Mouse (Mus musculus): ENCODE measurements around the gene Il12b. TPM values are rescaled to one million over a fixed set of nuclear protein-coding genes. Genes with fewer than 3 reads are reported as not detected.

Il12b gene
- polyA plus RNA-seq (2015; fragmentation: Nextera tagmentation; extraction: Ambion mirVana) = not detected in 2 replicates

DNA sequence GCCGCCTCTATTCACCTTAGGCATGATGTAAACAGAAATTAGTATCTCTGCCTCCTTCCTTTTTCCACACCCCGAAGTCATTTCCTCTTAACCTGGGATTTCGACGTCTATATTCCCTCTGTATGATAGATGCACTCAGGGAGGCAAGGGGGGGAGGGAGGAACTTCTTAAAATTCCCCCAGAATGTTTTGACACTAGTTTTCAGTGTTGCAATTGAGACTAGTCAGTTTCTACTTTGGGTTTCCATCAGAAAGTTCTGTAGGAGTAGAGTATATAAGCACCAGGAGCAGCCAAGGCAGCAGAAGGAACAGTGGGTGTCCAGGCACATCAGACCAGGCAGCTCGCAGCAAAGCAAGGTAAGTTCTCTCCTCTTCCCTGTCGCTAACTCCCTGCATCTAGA, at the start of gene Il12b:
Gene Il12b (plus strand): TSS at position 301 of the 400 bp plus-strand sequence.
- Histone ChIP-seq H3K27ac (ENCODE audit: low read length) (no peak within 1 kb of the TSS), H3K9me3 (replicated peaks; ENCODE audit: control insufficient read depth, low read length, poor library complexity, severe bottlenecking) (no peaks in the 10 kb centered on the region), H3K4me3 (ENCODE audit: low read depth, low read length) (peak within 1 kb of the TSS; percentile 22), H3K4me2 (ENCODE audit: low read length) (peak within 1 kb of the TSS; percentile 64), H3K27me3 (ENCODE audit: control insufficient read depth, insufficient read depth, low read depth, low read length) (no peaks in the 10 kb centered on the region), H3K36me3 (ENCODE audit: control insufficient read depth, insufficient read depth, low read length) (no peaks in the 10 kb centered on the region), H3K9ac (ENCODE audit: low read depth, low read length) (no peak within 1 kb of the TSS), H3K4me1 (ENCODE audit: control insufficient read depth, insufficient read depth, low read length) (no peaks in the 10 kb centered on the region; the same call in 1 of the 2 replicates)
- ATAC-seq = no peak
- 85% methylated on average over 6 of the region's 6 CpGs for whole genome bisulfite sequencing

DNA sequence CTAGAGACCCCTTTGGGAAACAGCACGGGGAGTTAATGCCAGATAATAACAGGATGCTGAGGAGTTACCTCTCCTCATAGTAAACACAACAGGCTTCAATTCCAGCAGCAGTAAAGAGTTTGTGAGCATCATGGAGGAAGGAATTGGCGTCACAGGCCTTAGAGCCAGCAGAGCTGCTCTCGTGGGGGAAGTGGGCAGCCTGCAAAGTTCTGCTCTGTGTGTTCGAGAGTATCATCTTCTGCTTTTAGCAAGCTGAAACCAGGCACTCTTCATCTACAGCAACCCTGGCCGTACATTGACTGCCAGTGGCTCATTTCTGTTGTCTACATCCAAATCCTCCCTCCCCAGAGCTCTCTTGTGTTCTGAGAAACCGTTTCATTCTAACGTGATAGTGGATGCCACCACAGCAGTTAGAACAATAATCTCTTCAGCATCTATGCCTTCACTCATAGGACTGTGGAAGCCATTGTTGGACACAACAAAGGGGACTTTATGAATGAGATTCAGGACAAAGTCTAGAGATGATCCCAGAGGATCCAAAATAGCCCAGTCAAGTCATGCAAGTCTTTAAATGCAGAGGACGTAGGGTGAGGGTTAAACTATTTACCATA, 44.9 kb upstream of the Il12b start:
- H3K36me3 ChIP-seq (ENCODE audit: control insufficient read depth, insufficient read depth, low read length) = no peaks in the 10 kb centered on the region
- H3K4me1 ChIP-seq (ENCODE audit: control insufficient read depth, insufficient read depth, low read length) = no peaks in the 10 kb centered on the region
- 78% methylated on average over 8 of the region's 8 CpGs for WGBS
- no peaks in the 10 kb centered on the region for H3K27me3 ChIP-seq (ENCODE audit: control insufficient read depth, insufficient read depth, low read depth, low read length)
- no peaks in the 10 kb centered on the region for H3K9me3 ChIP-seq (replicated peaks; ENCODE audit: control insufficient read depth, low read length, poor library complexity, severe bottlenecking)
- no peak overlapping the region for H3K4me2 ChIP-seq (ENCODE audit: low read length)
- H3K4me3 ChIP-seq (ENCODE audit: low read depth, low read length) = no peak overlapping the region
- no peak overlapping the region for H3K27ac ChIP-seq (ENCODE audit: low read length)
- ATAC-seq = no peak
- H3K9ac ChIP-seq (ENCODE audit: low read depth, low read length) = no peak overlapping the region

DNA sequence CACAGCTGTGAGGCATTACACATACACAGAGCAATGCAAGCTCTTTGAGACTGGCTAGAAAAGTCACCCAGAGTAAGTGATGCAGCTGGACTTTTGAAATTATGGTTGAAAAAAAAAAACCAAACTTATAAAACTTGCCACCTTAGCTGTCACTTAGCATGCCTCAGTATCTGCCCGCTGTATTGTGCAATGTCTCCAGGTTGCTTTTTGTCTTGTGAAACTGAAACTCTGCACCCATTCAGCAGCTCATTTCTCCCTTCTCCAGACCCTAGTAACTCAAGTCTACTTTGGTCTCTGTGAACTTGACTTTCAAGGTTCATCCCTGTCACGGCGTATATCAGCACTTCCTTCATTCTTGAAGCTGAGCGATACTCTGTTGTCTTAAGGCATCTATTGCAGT, 43.7 kb upstream of the Il12b start:
- no peak overlapping the region for H3K4me2 ChIP-seq (ENCODE audit: low read length)
- H3K4me3 ChIP-seq (ENCODE audit: low read depth, low read length) = no peak overlapping the region
- 96% methylated on average over 4 of the region's 4 CpGs for WGBS
- no peaks in the 10 kb centered on the region for H3K9me3 ChIP-seq (replicated peaks; ENCODE audit: control insufficient read depth, low read length, poor library complexity, severe bottlenecking)
- no peak for ATAC-seq
- no peaks in the 10 kb centered on the region for H3K4me1 ChIP-seq (ENCODE audit: control insufficient read depth, insufficient read depth, low read length)
- H3K36me3 ChIP-seq (ENCODE audit: control insufficient read depth, insufficient read depth, low read length) = no peaks in the 10 kb centered on the region
- no peak overlapping the region for H3K9ac ChIP-seq (ENCODE audit: low read depth, low read length)
- no peaks in the 10 kb centered on the region for H3K27me3 ChIP-seq (ENCODE audit: control insufficient read depth, insufficient read depth, low read depth, low read length)
- H3K27ac ChIP-seq (ENCODE audit: low read length) = no peak overlapping the region

DNA sequence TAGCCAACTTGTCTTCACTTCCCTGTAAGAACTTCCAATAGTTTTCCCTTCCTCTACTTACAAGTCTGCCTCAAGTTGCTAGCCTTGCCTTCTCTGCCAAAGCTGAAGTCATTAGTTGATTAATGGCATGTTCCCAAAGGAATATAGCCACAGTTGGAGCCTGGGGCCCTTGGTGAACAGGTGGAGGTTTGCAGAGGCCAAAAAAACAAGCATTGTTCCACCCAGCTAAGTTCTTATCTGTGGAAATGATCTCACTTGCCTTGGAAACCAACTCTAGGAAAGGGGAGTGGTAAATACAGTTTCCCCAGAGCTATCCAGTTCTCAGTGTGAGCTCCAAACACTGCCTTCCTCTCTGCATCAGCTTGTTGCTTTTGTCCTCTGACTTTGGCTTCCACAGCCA, 35.3 kb upstream of the Il12b start:
- Histone ChIP-seq H3K4me3 (ENCODE audit: low read depth, low read length) (no peak overlapping the region), H3K4me2 (ENCODE audit: low read length) (no peak overlapping the region), H3K36me3 (ENCODE audit: control insufficient read depth, insufficient read depth, low read length) (no peaks in the 10 kb centered on the region), H3K9ac (ENCODE audit: low read depth, low read length) (no peak overlapping the region), H3K27me3 (ENCODE audit: control insufficient read depth, insufficient read depth, low read depth, low read length) (no peaks in the 10 kb centered on the region), H3K9me3 (replicated peaks; ENCODE audit: control insufficient read depth, low read length, poor library complexity, severe bottlenecking) (no peaks in the 10 kb centered on the region), H3K4me1 (ENCODE audit: control insufficient read depth, insufficient read depth, low read length) (no peaks in the 10 kb centered on the region), H3K27ac (ENCODE audit: low read length) (no peak overlapping the region)
- ATAC-seq = no peak

DNA sequence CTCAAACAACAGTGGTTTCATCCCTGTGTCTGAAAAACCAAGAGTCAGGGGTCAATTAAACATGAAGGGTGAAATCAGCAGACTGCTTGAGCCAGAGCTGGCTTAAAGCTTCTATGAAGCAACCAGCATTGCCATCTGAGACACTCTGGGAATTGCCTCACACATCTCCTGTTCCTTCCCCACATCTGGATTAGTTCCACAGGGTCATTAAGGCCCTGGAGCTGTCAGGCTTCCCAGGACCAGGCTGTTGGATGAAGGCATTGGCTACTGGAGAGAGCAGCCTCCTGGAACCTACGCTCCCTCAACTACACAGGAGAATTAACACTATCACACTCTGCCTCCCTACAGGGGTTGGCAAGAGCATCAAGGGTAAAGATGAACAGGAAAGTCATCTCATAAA, 32.2 kb upstream of the Il12b start:
- 74% methylated on average over 1 of the region's 1 CpGs for WGBS
- Histone ChIP-seq H3K36me3 (ENCODE audit: control insufficient read depth, insufficient read depth, low read length) (no peaks in the 10 kb centered on the region), H3K9me3 (replicated peaks; ENCODE audit: control insufficient read depth, low read length, poor library complexity, severe bottlenecking) (no peaks in the 10 kb centered on the region), H3K4me2 (ENCODE audit: low read length) (no peak overlapping the region), H3K4me3 (ENCODE audit: low read depth, low read length) (no peak overlapping the region), H3K4me1 (ENCODE audit: control insufficient read depth, insufficient read depth, low read length) (no peaks in the 10 kb centered on the region), H3K27ac (ENCODE audit: low read length) (no peak overlapping the region), H3K9ac (ENCODE audit: low read depth, low read length) (no peak overlapping the region), H3K27me3 (ENCODE audit: control insufficient read depth, insufficient read depth, low read depth, low read length) (no peaks in the 10 kb centered on the region)
- ATAC-seq = no peak

DNA sequence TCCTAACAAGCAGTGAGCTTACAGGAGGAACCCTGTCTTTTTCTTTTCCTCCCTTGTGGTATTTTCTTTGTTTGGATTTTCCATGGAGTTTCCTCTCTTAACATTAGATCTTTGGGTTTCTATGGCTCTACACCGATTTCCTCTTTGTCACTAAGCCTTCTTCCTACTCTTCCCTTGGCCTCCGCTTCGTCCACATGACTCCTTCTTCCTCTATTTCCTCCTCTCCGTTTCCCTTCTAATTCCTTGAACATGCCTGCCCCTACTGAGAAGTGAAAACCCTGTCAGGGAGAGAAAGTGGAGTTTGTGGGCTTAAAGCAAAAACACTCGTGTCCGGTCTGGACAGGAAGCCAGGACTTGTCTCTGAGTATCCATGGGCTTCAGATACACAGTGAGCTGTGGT, 27.0 kb upstream of the Il12b start:
- ATAC-seq = no peak
- Histone ChIP-seq H3K4me1 (ENCODE audit: control insufficient read depth, insufficient read depth, low read length) (no peaks in the 10 kb centered on the region), H3K36me3 (ENCODE audit: control insufficient read depth, insufficient read depth, low read length) (no peaks in the 10 kb centered on the region), H3K27me3 (ENCODE audit: control insufficient read depth, insufficient read depth, low read depth, low read length) (no peaks in the 10 kb centered on the region), H3K4me3 (ENCODE audit: low read depth, low read length) (no peak overlapping the region), H3K4me2 (ENCODE audit: low read length) (no peak overlapping the region), H3K27ac (ENCODE audit: low read length) (no peak overlapping the region), H3K9me3 (replicated peaks; ENCODE audit: control insufficient read depth, low read length, poor library complexity, severe bottlenecking) (no peaks in the 10 kb centered on the region), H3K9ac (ENCODE audit: low read depth, low read length) (no peak overlapping the region)
- WGBS = 90% methylated on average over 6 of the region's 6 CpGs

DNA sequence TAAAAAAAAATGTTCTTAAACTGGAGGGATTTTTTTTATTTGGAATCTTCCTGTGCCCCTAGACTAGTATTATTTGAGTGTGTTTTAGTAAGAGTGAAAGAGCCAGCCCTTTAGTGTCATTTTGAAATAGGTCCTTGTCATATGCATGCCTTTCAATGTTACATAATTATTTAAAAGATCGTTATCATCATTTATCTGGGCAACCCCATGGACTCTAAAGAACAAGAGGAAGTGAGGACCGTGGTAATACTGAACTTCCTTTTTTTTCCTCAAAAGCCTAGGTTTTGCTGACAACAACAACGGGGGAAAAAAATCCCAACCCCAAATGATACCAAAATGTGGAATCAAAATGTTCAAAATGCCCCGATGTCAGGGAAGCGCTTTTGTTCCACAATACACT, 22.0 kb upstream of the Il12b start:
- H3K4me3 ChIP-seq (ENCODE audit: low read depth, low read length) = no peak overlapping the region
- H3K36me3 ChIP-seq (ENCODE audit: control insufficient read depth, insufficient read depth, low read length) = no peaks in the 10 kb centered on the region
- H3K27ac ChIP-seq (ENCODE audit: low read length) = no peak overlapping the region
- H3K9me3 ChIP-seq (replicated peaks; ENCODE audit: control insufficient read depth, low read length, poor library complexity, severe bottlenecking) = no peaks in the 10 kb centered on the region
- WGBS = 89% methylated on average over 5 of the region's 5 CpGs
- H3K27me3 ChIP-seq (ENCODE audit: control insufficient read depth, insufficient read depth, low read depth, low read length) = no peaks in the 10 kb centered on the region
- no peaks in the 10 kb centered on the region for H3K4me1 ChIP-seq (ENCODE audit: control insufficient read depth, insufficient read depth, low read length)
- H3K9ac ChIP-seq (ENCODE audit: low read depth, low read length) = no peak overlapping the region
- no peak overlapping the region for H3K4me2 ChIP-seq (ENCODE audit: low read length)
- no peak for ATAC-seq

DNA sequence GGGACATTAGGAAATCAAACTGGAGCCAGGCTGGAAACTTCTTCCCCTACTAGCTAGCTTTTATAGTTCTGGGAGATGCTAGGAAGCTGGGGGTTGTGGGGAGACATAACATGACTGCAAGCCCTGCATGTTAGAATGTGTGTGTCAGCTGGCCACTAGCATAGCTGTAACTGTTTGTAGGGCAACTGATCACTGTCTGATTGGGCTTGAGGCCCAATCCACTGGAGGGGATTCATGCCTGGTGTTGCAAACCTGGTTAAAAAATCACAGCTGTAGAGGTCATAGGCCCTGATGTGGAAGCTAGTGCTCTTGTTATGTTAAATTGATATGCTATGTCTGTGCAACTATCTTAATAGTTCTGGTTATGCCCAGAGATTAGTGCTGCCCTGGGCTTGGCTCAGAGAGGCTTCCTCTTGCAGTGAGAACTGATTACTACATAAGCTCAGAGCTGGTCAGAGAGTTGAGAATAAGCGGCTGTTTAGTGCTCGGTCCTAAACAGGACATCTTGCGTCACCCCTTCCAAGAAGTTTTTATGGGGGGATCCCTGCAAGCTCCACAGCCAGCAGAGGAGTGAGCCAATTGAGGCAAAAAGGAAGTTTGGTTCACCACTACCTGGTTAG, 19.3 kb upstream of the Il12b start:
- no peak overlapping the region for H3K9ac ChIP-seq (ENCODE audit: low read depth, low read length)
- no peak overlapping the region for H3K4me3 ChIP-seq (ENCODE audit: low read depth, low read length)
- no peaks in the 10 kb centered on the region for H3K9me3 ChIP-seq (replicated peaks; ENCODE audit: control insufficient read depth, low read length, poor library complexity, severe bottlenecking)
- no peaks in the 10 kb centered on the region for H3K27me3 ChIP-seq (ENCODE audit: control insufficient read depth, insufficient read depth, low read depth, low read length)
- 96% methylated on average over 3 of the region's 3 CpGs for WGBS
- H3K4me1 ChIP-seq (ENCODE audit: control insufficient read depth, insufficient read depth, low read length) = no peaks in the 10 kb centered on the region
- no peak for ATAC-seq
- H3K36me3 ChIP-seq (ENCODE audit: control insufficient read depth, insufficient read depth, low read length) = no peaks in the 10 kb centered on the region
- H3K27ac ChIP-seq (ENCODE audit: low read length) = no peak overlapping the region
- no peak overlapping the region for H3K4me2 ChIP-seq (ENCODE audit: low read length)

DNA sequence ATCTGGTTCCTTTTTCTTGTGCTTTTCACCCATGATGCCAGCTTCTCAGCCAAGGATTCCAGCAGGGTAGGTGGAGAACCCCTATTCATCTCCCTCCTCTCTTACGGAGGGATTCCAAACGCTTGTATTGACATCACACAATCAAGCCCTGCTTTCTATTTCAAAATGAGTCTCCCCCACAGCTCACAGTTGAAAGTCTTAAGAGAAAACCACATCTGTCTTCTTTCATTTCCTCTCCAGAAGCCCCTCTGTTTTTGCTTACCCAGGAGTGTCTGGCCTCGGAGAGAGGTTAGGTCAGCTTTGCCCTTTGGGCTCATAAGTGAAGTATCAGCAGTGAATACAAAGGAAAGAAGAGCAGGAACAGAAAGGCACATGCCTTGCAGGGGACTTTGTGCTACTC, 17.7 kb upstream of the Il12b start:
- H3K27ac ChIP-seq (ENCODE audit: low read length) = no peak overlapping the region
- H3K36me3 ChIP-seq (ENCODE audit: control insufficient read depth, insufficient read depth, low read length) = no peaks in the 10 kb centered on the region
- no peaks in the 10 kb centered on the region for H3K9me3 ChIP-seq (replicated peaks; ENCODE audit: control insufficient read depth, low read length, poor library complexity, severe bottlenecking)
- no peaks in the 10 kb centered on the region for H3K27me3 ChIP-seq (ENCODE audit: control insufficient read depth, insufficient read depth, low read depth, low read length)
- H3K4me3 ChIP-seq (ENCODE audit: low read depth, low read length) = no peak overlapping the region
- no peak for ATAC-seq
- WGBS = 35% methylated on average over 3 of the region's 3 CpGs
- no peak overlapping the region for H3K4me2 ChIP-seq (ENCODE audit: low read length)
- H3K9ac ChIP-seq (ENCODE audit: low read depth, low read length) = no peak overlapping the region
- no peaks in the 10 kb centered on the region for H3K4me1 ChIP-seq (ENCODE audit: control insufficient read depth, insufficient read depth, low read length)
